Mouse (Mus musculus) small intestine, adult 2 months (tissue): Measurements from ENCODE around the gene Cdr2l. TPM values are rescaled to one million over a fixed set of nuclear protein-coding genes. Genes with fewer than 3 reads are reported as not detected.

Experiments used
- H3K27ac ChIP-seq: fragments of 200-500 bp; 2 replicates; pipeline ENCODE4 v1.5.1; 2012; ENCODE audit warnings: low read depth, low read length, control low read depth, inconsistent platforms; ENCODE audit not compliant: insufficient read depth
- H3K27me3 ChIP-seq: fragments of 200-500 bp; 2 replicates; pipeline ENCODE4 v1.6.1; 2012; ENCODE audit warnings: mild to moderate bottlenecking, moderate library complexity, low read length, inconsistent platforms; ENCODE audit not compliant: control insufficient read depth, insufficient read depth
- H3K36me3 ChIP-seq: fragments of 200-500 bp; 2 replicates; pipeline ENCODE4 v1.6.1; 2012; ENCODE audit warnings: mild to moderate bottlenecking, low read length, control low read depth, inconsistent platforms; ENCODE audit not compliant: control insufficient read depth, insufficient read depth
- H3K4me1 ChIP-seq: fragments of 200-500 bp; 2 replicates; pipeline ENCODE4 v1.6.1; 2012; ENCODE audit warnings: low read length, inconsistent platforms, mixed read lengths; ENCODE audit not compliant: control insufficient read depth, insufficient read depth, insufficient read length
- H3K4me3 ChIP-seq: fragments of 200-500 bp; 2 replicates; pipeline ENCODE4 v1.5.1; 2012; ENCODE audit warnings: low read depth, mild to moderate bottlenecking, control low read depth, inconsistent platforms, low read length, moderate library complexity
- CTCF ChIP-seq: fragments of 200-500 bp; IDR thresholded peaks from 2 replicates; pipeline ENCODE4 v1.5.1; 2012; ENCODE audit warnings: low read depth, mild to moderate bottlenecking, control low read depth, inconsistent platforms, low read length, moderate library complexity, mixed read lengths; ENCODE audit not compliant: insufficient replicate concordance, insufficient read length; ENCODE audit errors: extremely low read depth
- POLR2A ChIP-seq: fragments of 200-500 bp; IDR thresholded peaks from 2 replicates; pipeline ENCODE4 v1.6.1; 2012; ENCODE audit warnings: low read depth, mild to moderate bottlenecking, control low read depth, inconsistent platforms, low read length, moderate library complexity
- WGBS: fragments of 180-500 bp; shearing (Covaris S2); methylation state at CpG from one replicate; pipeline ENCODE4 v1.1.7; 2018; 5-methylcytosine and 5-hydroxymethylcytosine counted together
- polyA plus RNA-seq: library from polyadenylated mRNA; depleted of rRNA; stranded (reverse); fragments of >200 nt; gene quantifications from 2 replicates; pipeline ENCODE4 v1.2.3, GENCODE M21; 2012

Cdr2l gene
- polyA plus RNA-seq, 1 experiment, result 4.2 TPM

GRCm38 (mm10) chr11:115358468-115358867 is 23.2 kb upstream of the Cdr2l start:
- H3K36me3 ChIP-seq, result no peaks in the 10 kb centered on the region
- no peak overlapping the region for H3K4me3 ChIP-seq
- H3K27me3 ChIP-seq, result no peaks in the 10 kb centered on the region
- H3K4me1 ChIP-seq, result peaks cover 13% of the 10 kb centered on the region
- H3K27ac ChIP-seq, result no peak overlapping the region
- WGBS, result 7% methylated on average over 5 of the region's 5 CpGs
- TF ChIP-seq POLR2A (no peak), CTCF (peak; percentile 47; the same call in 1 of the 2 replicates)

- H3K27ac ChIP-seq, result peak overlapping the region; percentile 69
- no peak for TF ChIP-seq POLR2A
- TF ChIP-seq CTCF, result no peak
- 17% methylated on average over 3 of the region's 3 CpGs for WGBS
- H3K27me3 ChIP-seq, result no peaks in the 10 kb centered on the region
- H3K4me1 ChIP-seq, result peaks cover 13% of the 10 kb centered on the region
- H3K4me3 ChIP-seq, result peak overlapping the region; percentile 4
- H3K36me3 ChIP-seq, result no peaks in the 10 kb centered on the region
These were observed 22.4 kb upstream of the Cdr2l start for GRCm38 (mm10) chr11:115359293-115359692.

DNA sequence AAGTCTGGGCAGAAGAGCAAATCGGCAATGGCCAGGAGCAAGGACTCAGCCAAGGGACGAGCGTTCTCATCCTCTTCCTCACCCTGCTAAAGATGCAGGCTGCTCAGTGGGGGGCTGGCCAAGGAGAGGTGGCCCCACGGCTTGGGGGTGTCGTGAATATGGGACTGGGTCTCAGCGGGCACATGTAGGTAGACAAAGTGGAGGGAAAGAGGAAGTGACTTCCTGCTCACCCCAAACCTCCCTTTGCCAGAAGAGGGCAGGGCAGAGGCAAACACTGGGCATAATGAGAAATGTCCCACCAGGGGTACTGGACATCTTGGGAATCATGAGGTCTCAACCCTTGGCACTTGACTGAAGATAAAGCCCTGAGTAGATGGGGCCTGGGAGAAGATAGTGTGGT is 22.0 kb upstream of the Cdr2l start:
- TF ChIP-seq CTCF (peak; percentile 25; the same call in 1 of the 2 replicates), POLR2A (no peak)
- no peaks in the 10 kb centered on the region for H3K36me3 ChIP-seq
- peaks cover 13% of the 10 kb centered on the region for H3K4me1 ChIP-seq
- peak overlapping the region; percentile 4 for H3K4me3 ChIP-seq
- H3K27me3 ChIP-seq, result no peaks in the 10 kb centered on the region
- 20% methylated on average over 6 of the region's 6 CpGs for WGBS
- peak overlapping the region; percentile 69 for H3K27ac ChIP-seq

- Histone ChIP-seq H3K27ac (no peak overlapping the region), H3K4me1 (peaks cover 6% of the 10 kb centered on the region), H3K4me3 (no peak overlapping the region), H3K36me3 (no peaks in the 10 kb centered on the region), H3K27me3 (no peaks in the 10 kb centered on the region)
- 75% methylated on average over 3 of the region's 3 CpGs for WGBS
- TF ChIP-seq CTCF, result no peak
- TF ChIP-seq POLR2A, result no peak
These were observed 17.6 kb upstream of the Cdr2l start for GRCm38 (mm10) chr11:115364136-115364535.

- WGBS, result 70% methylated on average over 7 of the region's 7 CpGs
- TF ChIP-seq CTCF (no peak), POLR2A (no peak)
- Histone ChIP-seq H3K27ac (no peak overlapping the region), H3K27me3 (no peaks in the 10 kb centered on the region), H3K4me1 (no peaks in the 10 kb centered on the region), H3K36me3 (no peaks in the 10 kb centered on the region), H3K4me3 (peak overlapping the region; percentile 62)
These were observed 15.5 kb upstream of the Cdr2l start for GRCm38 (mm10) chr11:115366039-115366705.

- H3K4me3 ChIP-seq, result peak overlapping the region; percentile 62
- H3K36me3 ChIP-seq, result no peaks in the 10 kb centered on the region
- H3K27me3 ChIP-seq, result no peaks in the 10 kb centered on the region
- no peak overlapping the region for H3K27ac ChIP-seq
- H3K4me1 ChIP-seq, result no peaks in the 10 kb centered on the region
- WGBS, result 7% methylated on average over 26 of the region's 28 CpGs
- TF ChIP-seq POLR2A, result no peak
- TF ChIP-seq CTCF, result no peak
These were observed 14.9 kb upstream of the Cdr2l start for GRCm38 (mm10) chr11:115366706-115367394.

- WGBS, result under 1% methylated on average over 39 of the region's 39 CpGs
- H3K36me3 ChIP-seq, result no peaks in the 10 kb centered on the region
- peak within 1 kb of the TSS; percentile 62 for H3K4me3 ChIP-seq
- peak; percentile 53; the same call in 1 of the 2 replicates for TF ChIP-seq POLR2A
- TF ChIP-seq CTCF, result no peak
- H3K27me3 ChIP-seq, result no peaks in the 10 kb centered on the region
- no peak within 1 kb of the TSS for H3K27ac ChIP-seq
- no peaks in the 10 kb centered on the region for H3K4me1 ChIP-seq
These were observed 14.2 kb upstream of the Cdr2l start, which contains the start of gene Hid1 for GRCm38 (mm10) chr11:115367395-115367944. TSS of gene Hid1 (minus strand) at chr11:115367756.
